Mouse (Mus musculus): ENCODE measurements around the gene Sult5a1. TPM values are rescaled to one million over a fixed set of nuclear protein-coding genes. Genes with fewer than 3 reads are reported as not detected.

The Sult5a1 gene
- total RNA-seq, 2 experiments from 2014 or later: not detected

DNA sequence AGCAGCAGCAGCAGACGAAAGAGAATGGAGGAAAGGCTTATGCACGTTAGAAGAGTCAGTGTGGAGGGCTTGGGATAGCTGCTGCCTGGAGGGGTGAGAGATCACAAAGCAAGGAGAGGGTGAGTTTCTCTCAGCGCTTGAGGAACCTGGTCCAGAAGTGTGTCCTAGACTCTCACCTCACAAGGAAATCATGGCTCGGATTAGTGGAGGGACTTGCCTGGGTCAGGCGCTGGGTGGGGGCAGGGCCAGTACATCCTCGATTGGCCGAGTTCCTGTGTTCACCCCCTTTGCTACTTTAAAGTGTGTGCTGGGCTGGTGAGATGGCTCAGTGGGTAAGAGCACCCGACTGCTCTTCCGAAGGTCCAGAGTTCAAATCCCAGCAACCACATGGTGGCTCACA is 22.3 kb downstream of the Sult5a1 start:
- intact Hi-C loops (cut with DNase I): no loop called here
- no peak for DNase-seq

DNA sequence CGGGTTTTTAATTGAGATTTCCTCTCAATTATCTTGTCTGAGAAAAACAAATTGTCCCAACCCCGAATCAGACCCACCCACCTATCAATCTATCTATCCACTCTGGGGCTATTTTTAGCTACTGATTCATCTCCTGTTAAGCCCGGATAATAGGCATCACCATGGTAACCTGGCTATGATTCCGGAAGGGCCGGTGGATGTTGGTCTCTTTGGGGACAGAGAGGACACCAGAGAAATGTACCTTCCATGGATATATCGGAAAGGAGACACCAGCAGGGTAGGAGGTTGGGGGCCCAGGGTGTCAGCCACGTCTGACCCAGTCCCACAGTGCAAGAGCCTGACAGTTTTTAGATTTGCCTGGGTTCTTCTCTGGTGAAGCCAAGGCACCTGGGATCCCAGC is 22.7 kb downstream of the Sult5a1 start:
- intact Hi-C loops (cut with DNase I): no loop called here
- no peak for DNase-seq

DNA sequence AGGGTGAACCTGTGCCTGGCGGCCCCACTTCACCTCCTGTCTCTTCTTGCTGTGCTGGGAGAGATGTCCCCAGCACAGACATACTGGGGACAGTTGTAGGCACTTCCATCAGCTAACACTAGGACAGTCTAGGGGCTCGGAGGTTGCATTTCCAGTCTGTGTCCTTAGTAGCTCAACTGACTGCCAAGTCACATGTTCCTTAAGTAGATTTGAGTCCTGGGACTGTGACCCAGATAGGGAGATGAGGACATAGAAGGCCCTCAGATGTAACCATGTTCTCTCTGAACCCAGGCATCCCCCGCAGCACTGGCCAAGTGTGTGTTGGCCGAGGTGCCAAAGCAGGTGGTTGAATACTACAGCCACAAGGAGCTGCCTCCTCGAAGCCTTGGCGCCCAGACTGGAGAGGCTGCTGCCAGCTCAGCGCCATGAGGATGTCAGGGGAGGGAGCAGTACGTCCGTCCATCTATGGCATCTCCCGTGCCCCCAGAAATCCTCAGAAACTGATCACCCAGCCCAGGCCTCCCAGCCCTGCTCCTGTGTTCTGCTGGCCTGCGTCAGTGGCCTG is 23.9 kb downstream of the Sult5a1 start:
- no peak for DNase-seq
- intact Hi-C loops (cut with DNase I): no loop called here

DNA sequence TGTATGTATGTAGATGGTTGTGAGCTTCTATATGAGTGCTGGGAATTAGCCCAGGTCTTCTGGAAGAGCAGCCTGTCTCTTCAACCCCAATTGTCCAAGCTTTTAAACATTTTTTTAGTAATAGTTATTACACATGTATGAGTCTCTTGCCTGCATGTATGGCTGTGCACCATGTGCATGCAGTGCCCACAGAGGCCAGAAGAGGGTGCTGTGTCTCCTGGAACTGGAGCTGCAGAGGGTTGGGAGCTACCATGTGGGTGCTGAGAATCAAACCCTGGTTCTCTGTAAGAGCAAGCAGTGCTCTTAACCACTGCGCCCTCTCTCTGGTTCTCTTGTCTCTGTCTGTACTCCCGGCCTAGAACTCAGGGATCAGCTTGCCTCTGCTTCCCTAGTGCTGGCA is 25.2 kb downstream of the Sult5a1 start:
- no peak for DNase-seq
- intact Hi-C loops (cut with DNase I): no loop called here

DNA sequence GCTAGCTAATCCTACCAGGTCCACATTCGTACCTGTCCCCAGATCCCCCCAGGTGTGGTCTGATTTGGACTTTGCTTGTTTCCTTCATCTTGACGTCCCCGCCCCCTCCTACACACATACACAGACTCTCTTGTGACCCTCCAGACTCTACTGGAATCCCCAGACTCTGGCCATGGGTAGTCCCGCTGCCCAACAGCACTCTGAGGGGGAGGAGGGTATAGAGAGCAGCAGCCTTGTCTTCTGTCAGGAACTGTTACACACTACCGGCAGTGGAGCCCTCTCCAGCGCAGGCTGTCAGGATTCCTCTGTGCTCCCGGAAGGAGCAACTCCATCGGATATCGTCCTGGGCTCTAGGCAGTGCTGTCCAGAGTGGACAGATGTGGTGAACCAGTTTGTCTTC is 27.1 kb downstream of the Sult5a1 start:
- DNase-seq: no peak
- intact Hi-C loops (cut with DNase I): no loop called here

DNA sequence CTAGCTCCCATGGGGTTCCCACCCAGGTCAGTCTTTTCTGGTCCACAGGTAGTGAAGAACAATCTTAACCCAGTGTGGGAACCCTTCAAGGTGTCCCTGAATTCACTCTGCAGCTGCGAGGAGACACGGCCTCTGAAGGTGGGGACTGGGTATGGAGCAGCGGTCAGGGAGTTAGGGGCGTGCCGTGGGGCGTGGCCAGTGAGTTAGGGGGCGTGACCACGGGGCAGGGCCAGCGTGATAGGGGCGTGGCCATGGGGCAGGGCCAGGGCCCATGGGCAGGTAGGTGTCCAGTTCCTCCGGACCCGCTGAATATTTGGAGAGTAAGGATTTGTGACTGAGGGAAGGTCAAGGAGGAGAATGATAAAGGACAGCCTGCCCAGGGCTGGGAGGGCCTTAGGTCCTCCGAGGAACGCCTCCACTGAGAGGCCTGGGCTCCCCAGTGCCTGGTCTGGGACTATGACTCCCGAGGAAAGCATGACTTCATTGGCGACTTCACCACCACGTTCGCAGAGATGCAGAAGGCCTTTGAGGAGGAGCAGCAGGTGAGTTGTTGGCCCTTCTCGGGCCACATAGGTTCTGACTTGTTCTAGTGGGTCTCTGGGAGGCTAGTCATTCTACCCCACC is 31.8 kb downstream of the Sult5a1 start:
- DNase-seq: no peak
- intact Hi-C loops (cut with DNase I): no loop called here

DNA sequence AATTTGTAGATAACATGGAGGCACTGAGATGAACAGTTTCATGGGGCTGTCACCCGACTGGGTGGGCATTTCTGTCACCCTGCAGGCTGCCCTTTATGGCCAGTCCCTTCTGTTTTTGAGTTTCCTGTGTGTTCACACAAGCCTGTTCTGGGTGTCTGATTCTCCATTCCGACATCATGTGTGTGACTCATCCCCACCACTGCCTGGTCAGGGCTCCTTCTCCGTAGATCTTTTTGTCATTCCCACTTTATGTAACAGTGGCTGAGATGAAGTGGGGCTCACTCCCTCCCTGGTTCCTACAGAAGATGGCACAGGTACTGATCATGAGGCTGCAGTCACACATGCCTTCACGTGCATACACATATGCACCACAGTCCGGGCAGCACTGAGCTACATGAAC is 35.4 kb downstream of the Sult5a1 start:
- DNase-seq: no peak
- intact Hi-C loops (cut with DNase I): no loop called here

DNA sequence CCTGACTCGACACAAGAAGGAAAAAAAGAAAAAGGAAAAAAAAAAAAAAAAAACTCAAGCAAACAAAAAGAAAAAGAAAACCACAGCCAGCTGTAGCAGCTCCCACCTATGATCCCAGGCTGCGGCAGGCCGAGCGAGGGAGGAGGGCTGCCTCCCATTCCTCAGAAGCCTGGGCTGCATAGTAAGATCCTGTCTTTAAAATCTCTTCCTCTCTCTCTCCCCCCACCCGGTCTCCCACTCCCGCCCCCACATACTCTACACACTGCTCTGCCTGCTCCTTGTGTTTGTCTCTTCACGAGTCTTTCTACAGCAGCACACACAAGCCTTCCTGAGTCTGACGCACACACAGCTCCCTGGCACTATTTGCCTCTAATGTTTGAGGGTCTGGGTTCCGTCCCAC is 36.1 kb downstream of the Sult5a1 start:
- no peak for DNase-seq
- intact Hi-C loops (cut with DNase I): no loop called here

DNA sequence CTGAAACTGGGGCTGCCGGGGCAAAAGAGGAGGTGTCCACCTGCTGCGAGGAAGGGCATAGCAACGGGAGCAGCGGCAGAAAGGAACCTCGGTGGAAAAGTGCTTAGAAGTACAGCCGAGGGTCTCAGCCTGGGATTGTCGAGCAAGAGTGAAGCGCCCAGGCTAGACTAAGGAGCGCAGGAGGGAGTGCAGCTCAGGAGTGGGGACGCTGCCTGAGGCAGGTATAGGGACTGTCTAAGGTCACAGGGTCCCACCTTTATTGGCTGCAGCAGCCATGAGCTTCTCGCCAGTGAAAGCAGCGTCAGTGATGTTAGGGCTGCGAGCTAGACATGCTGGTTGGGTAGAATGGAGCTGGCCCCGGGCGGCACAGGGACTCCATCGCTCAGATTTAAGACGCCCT is 40.4 kb downstream of the Sult5a1 start:
- intact Hi-C loops (cut with DNase I): no loop called here

DNA sequence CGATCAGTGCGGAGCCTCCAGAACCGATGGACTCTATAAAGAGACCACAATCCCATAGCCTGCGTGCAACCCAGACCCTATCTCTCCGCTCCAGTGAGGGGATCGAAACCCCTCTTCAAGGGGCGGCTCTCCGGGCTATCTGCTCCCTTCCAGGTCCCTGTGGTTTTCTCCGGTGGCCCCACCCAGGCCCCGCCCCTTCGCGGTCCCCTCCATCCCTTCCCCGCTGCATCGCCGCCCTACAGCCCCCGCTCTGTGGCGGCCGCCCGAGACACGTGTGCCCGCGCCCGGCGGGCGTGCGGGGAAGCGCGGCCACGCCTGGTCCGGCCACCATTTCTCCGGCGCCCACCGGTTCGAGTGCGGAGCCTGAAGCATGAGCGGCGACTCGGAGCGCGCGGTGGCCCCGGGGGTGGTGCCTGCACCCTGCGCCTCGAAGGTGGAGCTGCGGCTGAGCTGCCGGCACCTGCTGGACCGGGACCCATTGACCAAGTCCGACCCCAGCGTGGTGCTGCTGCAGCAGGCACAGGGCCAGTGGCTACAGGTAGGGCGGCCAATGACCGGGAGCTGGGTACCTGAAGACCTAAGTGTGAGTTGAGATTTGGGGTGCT is 40.9 kb downstream of the Sult5a1 start, which contains the start of gene Cpne7:
Gene Cpne7 (plus strand): TSS at position 248 of the 605 bp plus-strand sequence.
- intact Hi-C loops (cut with DNase I): no loop called here
- no peak for DNase-seq

More for the DNA sequence above, 40.4 kb downstream of the Sult5a1 start:
- DNase-seq: no peak

DNA sequence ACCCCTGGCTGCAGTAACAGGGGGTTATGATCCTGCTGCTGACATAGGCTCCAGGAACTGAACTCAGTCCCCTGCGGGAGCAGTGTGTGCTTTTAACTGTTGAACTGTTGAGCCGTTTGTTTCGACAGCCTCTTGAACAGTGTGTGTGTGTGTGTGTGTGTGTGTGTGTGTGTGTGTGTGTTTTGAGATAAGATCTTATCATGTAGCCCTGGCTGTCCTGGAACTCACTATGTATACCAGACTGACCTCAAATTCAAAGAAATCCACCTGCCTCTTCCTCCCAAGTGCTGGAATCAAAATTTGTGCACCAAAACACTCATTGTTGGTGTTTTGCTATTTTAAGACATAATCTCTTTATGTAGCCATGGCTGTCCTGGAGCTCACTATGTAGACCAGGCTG is 43.5 kb downstream of the Sult5a1 start:
- DNase-seq: no peak
- intact Hi-C loops (cut with DNase I): no loop called here

DNA sequence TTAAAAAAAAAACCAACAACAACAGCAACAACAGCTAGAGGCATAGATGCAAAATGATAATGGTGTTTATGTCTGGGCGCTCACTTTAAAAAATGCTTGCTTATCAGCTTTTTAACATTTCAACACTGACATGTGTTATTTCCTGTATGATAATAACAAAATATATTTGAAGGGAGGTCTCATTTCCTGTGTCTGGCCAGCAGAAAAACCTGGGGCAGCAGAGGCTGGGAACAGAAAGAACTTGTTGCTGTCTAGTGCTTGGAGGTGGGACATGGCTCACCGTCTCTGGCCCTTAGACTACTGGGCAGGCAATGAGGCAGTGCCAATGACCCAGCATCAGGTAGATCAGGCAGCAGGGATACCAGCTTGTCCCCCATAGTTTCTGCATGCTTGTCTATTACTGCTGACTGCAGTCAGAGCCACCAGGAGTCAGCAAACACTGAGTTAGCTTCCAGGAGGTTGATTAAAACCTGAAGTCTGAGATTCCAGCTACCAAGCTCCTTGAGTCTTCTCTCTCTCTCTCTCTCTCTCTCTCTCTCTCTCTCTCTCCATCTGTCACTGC is 44.1 kb downstream of the Sult5a1 start:
- intact Hi-C loops (cut with DNase I): no loop called here
- DNase-seq: no peak

DNA sequence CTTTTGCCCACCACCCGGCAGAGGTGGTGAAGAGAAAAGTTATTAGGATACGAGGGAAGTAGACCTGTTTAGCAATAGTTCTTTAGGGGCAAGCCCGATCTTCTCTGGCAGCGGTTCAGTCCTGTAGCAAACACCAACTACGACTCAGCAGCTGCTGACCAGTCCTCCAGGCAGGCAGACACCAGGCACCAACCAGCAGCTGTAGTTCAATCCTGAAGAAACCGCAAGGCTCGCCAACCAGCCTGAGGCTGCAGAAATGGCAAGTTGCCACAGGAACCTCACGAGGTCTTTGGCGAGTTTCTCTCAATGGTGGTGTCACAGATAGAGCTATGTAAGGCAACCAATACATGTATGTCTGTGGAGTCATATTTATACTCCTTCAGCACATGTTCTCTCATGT is 45.2 kb downstream of the Sult5a1 start:
- intact Hi-C loops (cut with DNase I): no loop called here
- DNase-seq: no peak

DNA sequence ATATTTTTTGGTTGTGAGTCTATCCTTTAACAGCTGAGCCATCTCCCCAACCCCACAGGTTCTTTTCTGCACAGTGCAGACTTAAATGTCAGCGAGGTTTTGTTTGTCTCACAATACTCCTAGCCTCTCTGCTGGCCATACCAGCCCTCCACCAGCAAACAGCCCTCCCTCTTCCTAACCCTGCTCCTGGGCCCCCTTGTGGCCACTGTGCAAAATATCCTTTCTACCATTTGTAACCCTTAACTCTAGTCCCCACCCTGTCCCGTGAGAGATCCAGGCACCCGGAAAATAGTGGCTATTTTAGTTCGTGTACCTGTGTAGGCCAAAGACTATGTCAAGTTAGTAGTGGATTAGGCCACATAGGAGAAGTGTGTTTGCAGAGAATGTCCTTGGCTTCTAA is 47.5 kb downstream of the Sult5a1 start:
- intact Hi-C loops (cut with DNase I): no loop called here

DNA sequence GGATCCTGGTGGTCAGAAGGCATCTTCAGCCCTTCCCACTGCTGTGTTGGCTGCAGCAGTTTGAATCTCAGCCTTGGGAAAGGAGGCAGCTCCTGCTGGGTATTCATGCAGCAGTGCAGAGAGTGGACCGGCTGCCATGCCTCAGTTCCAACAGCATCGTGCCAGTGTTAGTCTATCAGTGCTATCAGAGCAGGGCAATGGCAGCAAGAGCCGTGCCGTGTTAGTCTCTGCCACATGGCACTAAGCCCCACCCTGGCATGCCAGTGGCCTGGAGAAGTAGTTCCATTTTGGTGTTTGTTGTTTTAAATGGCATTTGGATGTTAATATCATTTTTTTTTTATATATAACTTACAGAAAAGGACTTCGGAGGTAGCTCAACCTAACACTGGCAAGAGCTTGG is 49.2 kb downstream of the Sult5a1 start:
- intact Hi-C loops (cut with DNase I): loop anchor here (5.0 kb wide), 1 partner anchor 93 kb away; no protein-coding TSS in a partner anchor
- DNase-seq: no peak

More for the DNA sequence above, 47.5 kb downstream of the Sult5a1 start:
- peak; percentile 59 for DNase-seq

DNA sequence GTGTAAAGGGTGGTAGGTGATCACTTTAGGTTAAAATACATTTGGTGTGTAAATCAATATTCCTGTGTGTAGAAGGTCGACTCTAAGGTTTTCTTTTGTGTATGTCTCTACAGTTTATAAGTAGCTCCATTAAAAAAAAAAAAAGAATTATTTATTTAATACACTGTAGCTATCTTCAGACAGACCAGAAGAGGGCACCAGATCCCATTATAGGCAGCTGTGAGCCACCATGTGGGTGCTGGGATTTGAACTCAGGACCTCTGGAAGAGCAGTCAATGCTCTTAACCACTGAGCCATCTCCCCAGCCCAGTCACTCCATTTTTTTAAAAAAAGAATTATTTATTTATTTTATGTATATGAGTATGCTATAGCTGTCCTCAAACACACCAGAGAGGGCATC is 50.1 kb downstream of the Sult5a1 start:
- DNase-seq: no peak
- intact Hi-C loops (cut with DNase I): loop anchor here (5.0 kb wide), 1 partner anchor 94 kb away; no protein-coding TSS in a partner anchor

DNA sequence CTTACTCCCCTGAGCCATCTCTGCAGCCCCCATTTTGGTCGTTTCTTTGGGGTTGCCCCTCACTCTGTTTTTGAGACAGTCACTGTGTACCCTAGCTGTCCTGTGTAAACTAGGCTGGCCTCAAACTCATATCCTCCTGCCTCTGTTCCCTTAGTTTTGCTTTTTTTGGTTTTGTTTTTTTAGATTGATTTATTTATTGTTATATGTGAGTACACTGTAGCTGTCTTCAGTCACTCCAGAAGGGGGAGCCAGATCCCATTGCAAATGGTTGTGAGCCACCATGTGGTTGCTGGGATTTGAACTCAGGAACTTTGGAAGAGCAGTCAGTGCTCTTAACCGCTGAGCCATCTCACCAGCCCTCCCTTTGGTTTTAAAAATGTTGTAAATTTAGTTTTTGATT is 51.6 kb downstream of the Sult5a1 start:
- no peak for DNase-seq
- intact Hi-C loops (cut with DNase I): loop anchor here (5.0 kb wide), 1 partner anchor 96 kb away; no protein-coding TSS in a partner anchor

DNA sequence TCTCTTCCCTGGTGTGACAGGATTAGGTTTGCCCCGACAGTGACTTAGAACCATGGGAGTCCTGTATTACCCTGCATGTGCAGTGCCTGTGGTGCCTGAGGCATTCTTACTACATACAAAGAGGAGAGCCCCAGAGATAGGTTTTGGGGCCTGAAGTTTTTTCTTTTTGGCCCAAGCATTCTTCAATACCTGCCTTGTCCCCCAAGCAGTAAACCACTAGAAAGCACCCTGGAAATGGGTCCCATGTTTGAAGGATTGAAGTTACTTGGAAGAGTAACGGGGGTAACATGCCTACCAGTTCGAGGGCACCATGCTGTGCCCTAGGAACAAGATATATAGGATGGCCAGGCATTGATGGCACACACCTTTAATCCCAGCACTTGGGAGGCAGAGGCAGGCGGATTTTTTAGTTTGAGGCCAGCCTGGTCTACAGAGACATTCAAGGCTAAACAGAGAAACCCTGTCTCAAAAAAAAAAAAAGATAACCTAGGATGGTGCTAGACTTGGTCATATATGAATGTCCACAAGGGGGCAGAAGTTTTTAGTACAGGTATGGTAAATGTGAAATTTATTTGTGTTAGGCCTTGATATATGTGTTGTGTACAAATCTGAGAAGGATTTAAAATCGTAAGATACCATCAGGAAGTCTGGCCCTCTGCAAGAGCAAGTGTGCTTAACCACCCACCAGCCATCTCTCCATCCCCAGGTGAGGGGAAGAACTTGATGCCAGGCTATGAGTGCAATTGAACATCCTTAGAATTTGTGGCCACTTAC is 52.4 kb downstream of the Sult5a1 start:
- DNase-seq: no peak
- intact Hi-C loops (cut with DNase I): loop anchor here (5.0 kb wide), 1 partner anchor 97 kb away; no protein-coding TSS in a partner anchor

DNA sequence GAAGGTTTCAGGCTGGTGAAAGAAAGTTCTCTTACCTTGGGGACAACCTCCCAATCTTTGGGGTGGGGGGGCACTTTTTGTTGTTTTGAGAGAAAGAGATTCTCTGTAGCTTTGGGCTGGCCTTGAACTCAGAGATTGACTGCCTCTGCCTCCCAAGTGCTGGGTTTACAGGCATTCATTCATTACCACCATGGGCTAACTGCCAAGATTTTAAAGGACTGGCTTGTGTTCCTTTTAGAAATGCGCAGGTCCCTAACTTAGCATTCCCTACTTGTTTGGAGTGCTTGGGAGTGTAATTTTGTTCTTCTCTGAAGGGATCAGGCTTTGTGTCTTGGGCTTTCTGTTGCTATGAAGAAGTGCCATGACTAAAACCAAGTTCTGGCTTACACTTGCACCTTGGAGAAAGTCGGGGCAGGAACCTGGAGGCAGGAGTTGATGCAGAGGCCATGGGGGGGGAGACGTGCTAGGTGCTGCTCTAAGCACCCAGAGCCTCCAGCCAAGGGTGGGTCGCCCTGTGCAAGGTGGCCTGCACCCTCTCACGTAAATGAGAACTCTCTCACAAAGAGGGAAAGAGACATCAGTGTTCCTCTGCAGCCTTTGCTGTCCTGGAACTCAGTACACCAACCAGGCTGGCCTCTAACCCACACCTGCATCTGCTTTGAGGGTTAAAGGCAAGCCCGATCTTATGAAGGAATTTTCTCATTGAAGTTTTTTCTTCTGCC is 53.9 kb downstream of the Sult5a1 start:
- intact Hi-C loops (cut with DNase I): no loop called here
- no peak for DNase-seq

DNA sequence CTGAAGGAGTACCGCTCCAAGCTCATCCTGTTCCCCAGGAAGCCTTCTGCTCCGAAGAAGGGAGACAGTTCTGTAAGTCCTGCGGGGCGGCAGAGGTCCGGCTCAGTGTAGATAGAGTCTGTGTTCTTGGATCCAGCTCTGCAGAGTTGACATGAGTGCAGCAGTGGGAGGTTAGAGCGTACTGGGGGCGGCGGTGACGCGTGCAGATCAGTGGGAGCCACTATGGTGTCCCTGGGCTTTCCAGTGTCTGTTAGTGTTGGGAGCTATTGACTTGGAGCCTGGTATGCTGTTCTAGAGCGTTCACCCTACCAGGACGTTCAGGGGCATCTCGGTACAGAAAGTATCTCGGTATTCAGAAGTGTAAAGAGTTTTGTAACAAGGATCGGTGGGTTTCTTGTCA is 54.8 kb downstream of the Sult5a1 start:
- intact Hi-C loops (cut with DNase I): no loop called here
- no peak for DNase-seq

Data from left cerebral cortex, postnatal 4 days (tissue).